Mouse (Mus musculus) thymus, adult 2 months (tissue): ENCODE data around the gene Trhde.

Experiments
- CTCF ChIP-seq: fragments of 200-500 bp; IDR thresholded peaks from 2 replicates; pipeline ENCODE4 v1.5.1; 2012; ENCODE audit warnings: mild to moderate bottlenecking, control low read depth, low read length, moderate library complexity, borderline replicate concordance; ENCODE audit not compliant: control insufficient read depth, poor library complexity, insufficient read depth; ENCODE audit errors: extremely low read depth
- POLR2A ChIP-seq: fragments of 200-500 bp; IDR thresholded peaks from 2 replicates; pipeline ENCODE4 v1.6.1; 2012; ENCODE audit warnings: mild to moderate bottlenecking, low read length, control low read depth, moderate library complexity; ENCODE audit not compliant: control insufficient read depth, poor library complexity, insufficient read depth; ENCODE audit errors: extremely low read depth

GRCm38 (mm10) chr10:114808799-114809198, 6.7 kb upstream of the Trhde start:
- TF ChIP-seq CTCF, result no peak
- no peak for TF ChIP-seq POLR2A
